Mouse (Mus musculus) MEL (cell line): ENCODE data around the gene Akt1. TPM values are rescaled to one million over a fixed set of nuclear protein-coding genes. Genes with fewer than 3 reads are reported as not detected.

Experiments used
- DNase-seq: peaks from one replicate; pipeline ENCODE4 v3.0.0; 2011; ENCODE audit warnings: low read depth, low spot score
- H3K27ac ChIP-seq: 2 replicates; pipeline ENCODE4 v1.5.1; 2012; ENCODE audit warnings: low read depth, mild to moderate bottlenecking, control low read depth, low read length, moderate library complexity; ENCODE audit not compliant: control insufficient read depth
- H3K27me3 ChIP-seq, 2 experiments: fragments of 150-350 bp in 1 of 2; sonication (generic) in 1 of 2; 2 replicates each; pipeline ENCODE4 v1.6.1; 2012; ENCODE audit warnings: low read length in 2 of 2, mild to moderate bottlenecking in 2 of 2, improper control_type of control experiment in 1 of 2, moderate library complexity in 1 of 2; ENCODE audit not compliant: insufficient read depth in 2 of 2, control insufficient read depth in 1 of 2
- H3K36me3 ChIP-seq, 2 experiments: 2 replicates each; pipeline ENCODE4 v1.6.1; 2012 to 2014; ENCODE audit warnings: low read length in 2 of 2, improper control_type of control experiment in 1 of 2, inconsistent platforms in 1 of 2, mild to moderate bottlenecking in 1 of 2; ENCODE audit not compliant: insufficient read depth in 2 of 2, control insufficient read depth in 1 of 2
- H3K4me1 ChIP-seq, 2 experiments: fragments of 150-350 bp in 1 of 2; sonication (generic) in 1 of 2; 2 replicates each; pipeline ENCODE4 v1.6.1; 2012; ENCODE audit warnings: low read length in 2 of 2, improper control_type of control experiment in 1 of 2, mild to moderate bottlenecking in 1 of 2; ENCODE audit not compliant: insufficient read depth in 2 of 2, control insufficient read depth in 1 of 2
- H3K4me3 ChIP-seq, 2 experiments: fragments of 150-350 bp in 1 of 2; sonication (generic) in 1 of 2; 2 replicates each; pipeline ENCODE4 v1.5.1; 2012; ENCODE audit warnings: low read depth in 2 of 2, low read length in 2 of 2, mild to moderate bottlenecking in 2 of 2, moderate library complexity in 2 of 2, control low read depth in 1 of 2, improper control_type of control experiment in 1 of 2; ENCODE audit not compliant: control insufficient read depth in 1 of 2, insufficient read depth in 1 of 2
- H3K79me2 ChIP-seq: 2 replicates; pipeline ENCODE4 v1.6.1; 2012; ENCODE audit warnings: mild to moderate bottlenecking, low read length, moderate library complexity; ENCODE audit not compliant: control insufficient read depth, poor library complexity, insufficient read depth
- H3K9ac ChIP-seq: 2 replicates; pipeline ENCODE4 v1.6.1; 2012; ENCODE audit warnings: low read depth, mild to moderate bottlenecking, control low read depth, low read length, moderate library complexity; ENCODE audit not compliant: control insufficient read depth, poor library complexity, severe bottlenecking
- H3K9me3 ChIP-seq: fragments of 150-350 bp; sonication (generic); replicated peaks from 2 replicates; pipeline ENCODE4 v1.6.1; 2012; ENCODE audit warnings: mild to moderate bottlenecking, low read length, improper control_type of control experiment, moderate library complexity; ENCODE audit not compliant: insufficient read depth
- ETS1 ChIP-seq: IDR thresholded peaks from 2 replicates; pipeline ENCODE4 v1.6.1; 2012; ENCODE audit warnings: low read depth, mild to moderate bottlenecking, inconsistent platforms, low read length, improper control_type of control experiment, moderate library complexity
- HCFC1 ChIP-seq: IDR thresholded peaks from 2 replicates; pipeline ENCODE4 v1.6.1; 2012; ENCODE audit warnings: low read depth, mild to moderate bottlenecking, inconsistent platforms, low read length, improper control_type of control experiment, moderate library complexity
- KAT2A ChIP-seq: conservative IDR thresholded peaks from 2 replicates; pipeline ENCODE4 v1.6.1; 2012; ENCODE audit warnings: low read depth, low read length, improper control_type of control experiment, inconsistent platforms
- MYC ChIP-seq: IDR thresholded peaks from 2 replicates; pipeline ENCODE4 v1.6.1; 2011; ENCODE audit warnings: low read depth, mild to moderate bottlenecking, low read length, improper control_type of control experiment, moderate library complexity
- NELFE ChIP-seq: IDR thresholded peaks from 2 replicates; pipeline ENCODE4 v1.6.1; 2011; ENCODE audit warnings: low read depth, low read length, improper control_type of control experiment
- NRF1 ChIP-seq: IDR thresholded peaks from 2 replicates; pipeline ENCODE4 v1.6.1; 2014; ENCODE audit warnings: low read depth, mild to moderate bottlenecking, inconsistent platforms, low read length, improper control_type of control experiment, moderate library complexity; ENCODE audit not compliant: poor library complexity, insufficient read depth, severe bottlenecking
- POLR2A ChIP-seq, 2 experiments: IDR thresholded peaks; 2 replicates each; pipeline ENCODE4 v1.6.1; 2011 to 2012; ENCODE audit warnings: low read length in 2 of 2, mild to moderate bottlenecking in 2 of 2, control low read depth in 1 of 2, improper control_type of control experiment in 1 of 2, low read depth in 1 of 2, moderate library complexity in 1 of 2; ENCODE audit not compliant: control insufficient read depth in 1 of 2, insufficient read depth in 1 of 2, poor library complexity in 1 of 2
- RCOR1 ChIP-seq: IDR thresholded peaks from 2 replicates; pipeline ENCODE4 v1.6.1; 2012; ENCODE audit warnings: low read depth, mild to moderate bottlenecking, inconsistent platforms, low read length, improper control_type of control experiment
- SIN3A ChIP-seq: IDR thresholded peaks from 2 replicates; pipeline ENCODE4 v1.6.1; 2012; ENCODE audit warnings: low read length, improper control_type of control experiment, inconsistent platforms
- UBTF ChIP-seq: IDR thresholded peaks from 2 replicates; pipeline ENCODE4 v1.6.1; 2012; ENCODE audit warnings: low read depth, mild to moderate bottlenecking, inconsistent platforms, low read length, improper control_type of control experiment, moderate library complexity, borderline replicate concordance; ENCODE audit not compliant: insufficient read depth
- USF1 ChIP-seq: IDR thresholded peaks from 2 replicates; pipeline ENCODE4 v1.6.1; 2014; ENCODE audit warnings: low read depth, mild to moderate bottlenecking, inconsistent platforms, low read length, improper control_type of control experiment, moderate library complexity
- USF2 ChIP-seq, 2 experiments: IDR thresholded peaks; 2 replicates each; pipeline ENCODE4 v1.6.1; 2011 to 2012; ENCODE audit warnings: improper control_type of control experiment in 2 of 2, low read length in 2 of 2, borderline replicate concordance in 1 of 2, inconsistent platforms in 1 of 2, low read depth in 1 of 2, mild to moderate bottlenecking in 1 of 2; ENCODE audit not compliant: insufficient read depth in 1 of 2
- polyA plus RNA-seq, 2 experiments: library from polyadenylated mRNA; stranded (reverse) in 1 of 2; unstranded in 1 of 2; fragments of >175 nt in 1 of 2; fragments of >200 nt in 1 of 2; gene quantifications; 2 replicates each; pipeline versions ENCODE4 v1.2.1 to v1.2.4; 2012; ENCODE audit warnings: low replicate concordance in 2 of 2, low read depth in 1 of 2; ENCODE audit not compliant: insufficient read length in 2 of 2, insufficient read depth in 1 of 2, missing spikeins in 1 of 2
- total RNA-seq: library from RNA; depleted of rRNA; stranded (reverse); fragments of 300-350 nt; gene quantifications from 2 replicates; pipeline ENCODE4 v1.2.3, GENCODE M21; 2012

Gene Akt1
- total and polyA plus RNA-seq, 3 experiments, result 322 to 827 (median 764) TPM

DNA sequence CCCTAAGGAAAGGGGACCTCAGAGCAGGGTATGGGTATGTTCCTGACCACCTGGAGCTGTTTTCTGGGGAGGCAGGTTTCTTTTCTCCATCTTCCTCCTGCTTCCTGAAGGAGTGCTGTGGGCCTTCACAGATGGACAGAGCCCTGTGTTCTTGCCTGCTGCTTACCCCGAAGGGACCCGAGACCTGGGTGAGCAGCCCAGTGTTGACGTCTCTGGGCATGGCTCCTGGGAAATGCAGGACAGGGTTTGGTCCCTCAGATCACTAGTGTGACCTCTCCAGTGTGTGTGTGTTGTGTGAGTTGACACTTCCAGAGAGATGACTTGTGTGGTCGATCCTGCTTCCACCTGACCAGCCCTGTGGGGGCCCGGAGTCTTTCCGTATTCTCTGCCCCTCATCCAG, 48.8 kb upstream of the Akt1 start:
- no peak for TF ChIP-seq ETS1
- TF ChIP-seq NRF1, result no peak
- TF ChIP-seq KAT2A, result no peak
- peak; percentile 31; the same call in 1 of the 2 replicates for TF ChIP-seq NELFE
- no peak for TF ChIP-seq SIN3A
- TF ChIP-seq, all 39 proteins: peak for 1
- Histone ChIP-seq H3K27me3 (peaks cover 0 to 2% of the 10 kb centered on the region in 2 experiments; a peak in 1 of 4 replicates), H3K79me2 (no peaks in the 10 kb centered on the region; the same call in 1 of the 2 replicates), H3K9me3 (no peaks in the 10 kb centered on the region), H3K36me3 (0 out of 4 replicates have a peak, but pooled peaks cover 0 to 2% of the 10 kb centered on the region in 2 experiments), H3K4me3 (no peak overlapping the region), H3K9ac (no peak overlapping the region), H3K4me1 (peaks cover 0 to 14% of the 10 kb centered on the region in 2 experiments; a peak in 3 of 4 replicates), H3K27ac (no peak overlapping the region)
- no peak for DNase-seq

DNA sequence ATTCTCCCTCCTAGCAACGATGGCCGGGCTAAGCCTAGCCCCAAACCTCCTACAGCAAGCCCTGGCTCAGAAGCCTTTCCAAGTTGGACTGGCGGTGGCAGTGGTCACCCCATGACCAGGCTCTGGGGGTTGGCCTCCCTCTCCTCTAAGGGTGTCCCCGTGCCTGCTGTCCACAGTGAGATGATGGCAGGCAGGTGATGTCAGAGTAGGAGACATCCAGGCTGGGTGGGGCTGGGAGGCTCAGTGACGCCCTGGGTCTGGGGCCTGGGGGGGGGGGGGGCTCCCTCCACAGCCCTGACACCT, 48.3 kb upstream of the Akt1 start:
- Histone ChIP-seq H3K27ac (no peak overlapping the region), H3K4me3 (peak overlapping the region; percentile 54 to 70), H3K79me2 (no peaks in the 10 kb centered on the region; the same call in 1 of the 2 replicates), H3K9ac (peak overlapping the region; percentile 51), H3K27me3 (peaks cover 0 to 2% of the 10 kb centered on the region in 2 experiments; a peak in 1 of 4 replicates), H3K9me3 (no peaks in the 10 kb centered on the region), H3K4me1 (peaks cover 0 to 14% of the 10 kb centered on the region in 2 experiments; a peak in 3 of 4 replicates), H3K36me3 (0 out of 4 replicates have a peak, but pooled peaks cover 0 to 2% of the 10 kb centered on the region in 2 experiments)
- no peak for DNase-seq
- TF ChIP-seq RCOR1 (no peak), SIN3A (no peak), USF1 (no peak), USF2 (IDR thresholded peaks at IDR 0.05; ENCODE audit: borderline replicate concordance in 1 of 2, insufficient read depth in 1 of 2, low read depth in 1 of 2, low read length in 2 of 2) (no peak), MYC (no peak), POLR2A (IDR thresholded peaks at IDR 0.05; ENCODE audit: control insufficient read depth in 1 of 2, insufficient read depth in 1 of 2, low read depth in 1 of 2, low read length in 2 of 2, poor library complexity in 1 of 2) (no peak), UBTF (no peak), HCFC1 (no peak)
